Mouse (Mus musculus): ENCODE results near the gene Tm7sf2.

Gene Tm7sf2

DNA sequence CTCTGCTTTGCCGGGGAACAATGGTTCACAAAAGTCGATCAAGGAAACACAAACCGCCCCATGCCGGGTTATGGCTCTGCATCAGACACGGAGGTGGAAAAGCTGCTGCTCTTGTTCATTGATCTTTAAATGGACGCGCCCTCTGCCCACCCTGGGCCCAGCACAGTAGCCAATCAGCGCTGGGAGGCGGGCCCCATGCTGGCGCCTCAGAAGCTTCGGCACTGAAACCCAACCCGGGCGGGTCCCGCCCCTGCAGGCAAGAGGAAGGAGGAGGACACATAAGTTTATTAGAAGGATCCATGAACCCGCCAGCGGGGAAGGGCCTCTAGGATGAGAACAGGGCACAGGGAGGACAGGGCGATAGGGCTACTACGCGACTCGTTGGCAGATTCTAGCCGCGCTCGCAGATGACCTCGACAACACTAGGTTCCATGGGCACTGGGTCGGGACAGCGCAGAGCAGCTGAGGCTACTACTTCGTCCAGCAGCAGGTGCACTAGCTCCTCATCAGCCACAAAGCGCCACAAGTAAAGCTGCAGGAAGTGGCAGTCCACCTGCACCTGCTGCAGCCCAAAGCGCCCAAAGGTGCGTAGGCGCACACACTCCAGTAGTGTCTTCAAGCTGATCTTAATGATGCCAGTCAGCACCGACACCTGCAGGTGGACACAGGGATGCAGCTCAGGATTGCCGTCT lies at the start of gene Tm7sf2:
TSS of gene Tm7sf2 (minus strand) at position 650 of the 692 bp plus-strand sequence.
- peak; percentile 93 for DNase-seq (ENCODE audit: low spot score)

DNA sequence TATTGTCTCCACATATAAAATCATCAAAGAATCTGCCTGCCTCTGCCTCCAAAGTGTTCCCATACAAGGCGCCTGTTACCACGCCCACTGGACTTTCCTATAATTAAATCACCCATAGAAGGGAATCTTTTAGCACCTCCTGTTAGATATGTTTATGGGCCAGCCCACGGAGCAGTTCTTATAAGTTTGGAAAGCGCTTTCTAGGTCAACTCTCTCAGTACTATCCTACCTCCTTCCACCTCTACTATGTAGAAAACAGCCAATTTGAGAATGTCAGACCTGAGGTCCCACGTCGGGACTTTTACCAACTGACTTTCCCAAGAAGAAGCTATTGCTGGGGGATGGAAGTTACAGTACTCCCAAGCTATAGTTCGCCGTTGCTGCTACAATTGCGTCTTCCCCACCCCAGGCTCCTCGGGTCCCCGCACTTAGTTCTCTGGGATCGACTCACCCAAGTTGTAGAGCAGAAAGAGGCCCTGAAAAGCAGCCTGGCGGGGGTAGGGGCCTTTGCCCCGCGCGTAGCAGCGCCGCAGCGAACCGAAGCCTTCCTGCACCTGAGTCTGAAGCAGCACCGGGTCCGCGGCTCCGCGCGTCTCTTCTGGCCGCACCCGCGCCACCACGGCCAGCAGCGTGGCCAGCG lies 49.3 kb upstream of the Tm7sf2 start:
- no peak for DNase-seq (ENCODE audit: low spot score)

DNA sequence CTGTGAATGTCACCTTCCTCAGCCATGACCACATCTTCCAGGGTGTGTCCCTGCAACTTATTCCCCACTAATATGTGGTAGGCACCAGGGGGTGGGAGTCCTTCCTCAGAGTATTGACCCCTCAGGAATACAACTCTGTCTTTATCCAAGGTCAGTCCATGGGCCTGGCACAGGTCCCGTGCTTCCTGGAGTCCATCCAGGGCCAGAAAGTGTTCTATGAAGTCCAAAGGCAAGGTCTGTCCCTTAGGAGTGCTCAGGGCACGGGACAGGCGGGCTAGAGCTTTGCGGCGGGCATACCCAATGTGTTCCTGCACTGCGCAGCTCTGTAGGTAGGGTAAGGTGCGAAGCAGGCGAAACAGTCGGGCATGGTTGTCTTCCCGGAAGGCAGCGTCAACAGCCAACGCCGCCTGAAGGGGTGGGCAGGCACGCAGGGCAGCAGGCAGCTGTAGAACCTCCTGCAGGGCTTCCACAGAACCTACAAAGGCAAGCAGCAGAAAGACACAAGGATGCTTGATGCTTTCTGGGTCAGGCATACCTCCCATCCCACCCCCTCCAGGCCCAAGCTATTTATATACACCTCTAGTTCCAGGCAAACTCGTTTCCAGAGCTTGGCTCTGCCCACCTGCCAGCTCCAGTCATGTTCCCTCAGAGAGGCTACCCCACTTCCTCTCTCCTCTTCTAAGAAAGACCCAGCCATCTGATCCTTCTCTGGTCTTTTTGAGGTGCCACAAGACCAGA lies 48.1 kb upstream of the Tm7sf2 start:
- no peak for DNase-seq (ENCODE audit: low spot score)

DNA sequence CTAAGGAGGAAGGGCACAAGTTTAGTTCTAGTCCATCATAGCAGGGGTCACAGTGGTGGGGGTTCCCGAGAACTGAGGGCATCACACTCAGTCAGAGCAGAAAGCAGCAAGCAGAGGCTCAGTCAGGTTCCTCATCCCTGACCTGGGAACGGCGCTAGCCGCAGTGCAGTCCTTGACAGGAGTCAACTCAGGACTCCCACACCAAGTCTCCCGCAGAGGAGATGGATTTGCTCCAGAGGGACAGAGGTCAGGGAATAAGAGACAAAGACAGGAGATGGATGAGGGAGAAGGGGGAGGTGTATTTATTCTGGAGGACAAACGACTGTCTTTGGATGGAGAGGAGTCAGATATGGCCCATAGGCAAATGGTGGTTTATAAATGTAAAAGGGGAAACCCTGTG lies 44.9 kb upstream of the Tm7sf2 start:
- no peak for DNase-seq (ENCODE audit: low spot score)

DNA sequence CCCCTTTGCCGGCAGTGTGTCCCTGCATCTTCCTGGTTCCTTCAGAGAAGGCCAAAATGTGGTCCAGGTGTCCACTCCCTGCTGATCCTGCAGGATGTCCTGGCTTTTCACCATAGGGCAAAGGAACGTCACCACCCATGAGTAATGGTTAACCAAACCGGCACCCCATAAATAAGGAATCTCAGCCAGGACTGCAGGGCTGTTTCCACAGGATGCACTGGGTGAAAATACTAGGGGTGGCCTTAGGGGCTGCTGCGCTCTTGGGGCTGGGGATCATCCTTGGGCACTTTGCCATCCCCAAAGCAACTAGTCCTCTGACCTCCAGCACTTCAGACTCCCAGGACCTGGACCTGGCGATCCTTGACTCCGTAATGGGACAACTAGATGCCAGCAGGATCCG lies 37.4 kb upstream of the Tm7sf2 start, which contains the start of gene Naaladl1:
TSS of gene Naaladl1 (plus strand) at position 197 of the 400 bp plus-strand sequence.
- no peak for DNase-seq (ENCODE audit: low spot score)

DNA sequence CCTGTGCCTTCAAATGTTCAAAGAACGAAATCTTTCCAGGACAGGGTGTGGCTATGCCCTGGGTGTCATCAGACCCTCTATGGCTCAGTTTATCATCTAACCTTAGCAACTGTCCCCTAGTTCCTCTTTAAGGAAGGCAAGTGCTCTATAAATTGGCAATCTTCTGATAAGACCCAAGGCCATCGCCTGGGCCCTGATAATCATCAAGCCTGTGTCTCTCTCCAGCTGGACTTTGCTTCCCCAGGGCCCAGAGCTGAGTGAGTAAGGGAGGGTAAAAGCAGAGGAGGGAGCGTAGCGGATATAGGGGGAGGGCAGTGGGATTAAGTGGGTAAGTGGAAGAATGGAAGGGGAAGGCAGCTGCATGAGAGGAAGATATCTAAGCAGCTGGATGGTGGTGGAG lies 36.3 kb upstream of the Tm7sf2 start:
- no peak for DNase-seq (ENCODE audit: low spot score)

DNA sequence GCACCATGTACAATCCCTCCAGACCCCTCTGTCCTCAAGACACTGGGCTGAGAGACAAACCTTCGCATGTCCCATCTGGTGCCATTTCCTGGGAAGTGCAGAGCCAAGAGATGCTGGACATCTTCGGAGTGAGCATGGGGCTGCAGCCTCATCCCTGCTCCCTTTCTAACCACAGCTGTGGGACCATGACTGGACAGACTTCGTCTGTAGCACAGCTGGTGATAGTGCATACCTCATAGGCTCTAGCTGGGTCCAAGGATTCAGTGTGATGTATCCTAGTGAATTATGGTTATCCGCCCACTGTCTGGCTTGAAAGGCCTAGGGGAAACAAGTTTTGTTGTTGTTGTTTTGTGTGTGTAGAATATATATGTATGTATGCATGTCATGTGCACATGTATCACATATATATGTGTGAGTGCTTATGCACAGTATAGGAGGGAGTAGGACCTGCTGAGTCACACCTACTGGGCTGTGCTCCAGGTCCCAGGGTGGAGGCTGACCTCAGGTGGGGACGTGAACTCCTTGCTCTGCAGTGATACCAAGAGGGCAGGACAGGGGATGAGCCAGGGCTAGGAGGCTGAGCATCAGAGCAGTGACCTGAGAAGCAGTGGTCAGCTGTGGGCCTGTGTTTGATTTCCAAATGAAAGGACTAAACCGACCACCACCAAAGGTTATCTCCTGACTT lies 34.1 kb upstream of the Tm7sf2 start:
- no peak for DNase-seq (ENCODE audit: low spot score)

DNA sequence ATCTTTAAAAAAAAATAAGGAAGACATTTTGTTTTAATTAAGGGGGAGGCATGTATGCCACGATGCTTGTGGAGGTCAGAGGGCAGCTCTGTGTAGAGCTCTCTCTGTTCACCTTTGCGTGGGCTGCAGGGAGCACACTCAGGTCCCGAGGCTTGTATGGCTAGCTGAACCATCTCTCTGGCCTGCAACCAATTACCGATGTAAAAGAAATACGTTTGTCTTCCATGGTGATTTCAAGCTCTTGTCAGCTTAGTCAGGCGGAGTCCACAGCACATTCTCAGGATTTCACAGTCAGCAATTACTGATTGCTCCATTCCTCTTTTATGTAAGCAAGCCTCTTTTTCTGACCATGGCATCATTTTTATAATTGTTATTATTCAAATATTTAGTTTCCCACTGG lies 33.0 kb upstream of the Tm7sf2 start:
- no peak for DNase-seq (ENCODE audit: low spot score)

DNA sequence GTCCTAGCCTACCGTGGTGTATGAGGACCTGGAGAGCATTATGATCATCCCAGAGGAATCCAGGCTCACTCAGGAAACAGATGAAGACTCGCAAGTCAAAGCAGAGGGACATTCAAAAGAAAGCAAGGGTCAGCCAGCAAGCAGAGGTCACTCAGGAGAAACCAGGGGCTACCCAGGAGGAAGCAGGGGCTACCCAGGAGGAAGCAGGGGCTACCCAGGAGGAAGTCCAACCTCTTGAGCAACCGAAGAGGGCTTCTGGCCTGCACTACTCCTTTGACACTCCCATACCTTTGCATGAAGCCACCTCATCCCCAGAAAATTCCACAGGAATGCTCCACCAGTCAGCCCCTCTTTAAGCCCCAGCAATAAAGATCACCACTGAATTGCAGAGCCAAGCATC lies 29.7 kb upstream of the Tm7sf2 start:
- DNase-seq (ENCODE audit: low spot score) = no peak

DNA sequence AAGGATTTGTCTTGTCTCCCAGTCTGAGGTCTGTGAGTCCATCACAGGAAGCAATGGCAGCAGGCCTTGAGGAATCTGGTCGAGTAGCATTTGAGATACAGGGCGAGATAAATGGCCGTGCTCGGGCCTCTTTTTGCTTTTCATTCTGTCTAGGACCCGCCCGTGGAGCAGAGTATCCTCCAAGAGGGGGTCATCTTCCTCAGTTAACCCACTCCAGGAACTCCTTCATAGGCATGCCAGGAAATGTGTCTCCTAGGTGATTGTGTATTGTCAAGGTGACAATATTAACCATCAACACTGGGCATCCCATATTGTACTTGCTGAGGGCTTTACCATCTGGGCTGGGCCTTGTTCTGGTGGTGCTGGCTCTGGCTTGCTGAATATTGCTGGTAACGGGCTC lies 25.9 kb upstream of the Tm7sf2 start, which contains the start of gene AC131692.1:
TSS of gene AC131692.1 (plus strand) at position 301 of the 400 bp plus-strand sequence.
- no peak for DNase-seq (ENCODE audit: low spot score)

DNA sequence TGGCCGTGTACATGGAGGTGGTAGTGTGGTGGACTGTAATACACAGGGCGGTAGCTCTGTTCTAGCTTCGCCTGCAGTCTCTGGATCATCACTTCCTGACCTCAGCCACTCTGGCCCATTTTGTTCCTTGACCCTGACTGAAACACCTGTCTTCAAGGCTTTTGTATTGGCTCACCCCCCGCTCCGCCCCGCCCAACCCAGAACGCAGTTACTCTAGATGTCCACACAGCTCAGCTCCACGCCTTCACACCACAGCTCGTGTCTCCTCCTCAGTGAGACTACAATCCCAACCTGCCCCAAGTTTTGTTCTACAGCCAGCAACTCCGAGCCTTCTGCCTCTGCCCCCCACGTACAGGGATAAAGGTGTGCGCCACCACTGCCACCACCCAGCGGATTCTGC lies 20.7 kb upstream of the Tm7sf2 start:
- no peak for DNase-seq (ENCODE audit: low spot score)

DNA sequence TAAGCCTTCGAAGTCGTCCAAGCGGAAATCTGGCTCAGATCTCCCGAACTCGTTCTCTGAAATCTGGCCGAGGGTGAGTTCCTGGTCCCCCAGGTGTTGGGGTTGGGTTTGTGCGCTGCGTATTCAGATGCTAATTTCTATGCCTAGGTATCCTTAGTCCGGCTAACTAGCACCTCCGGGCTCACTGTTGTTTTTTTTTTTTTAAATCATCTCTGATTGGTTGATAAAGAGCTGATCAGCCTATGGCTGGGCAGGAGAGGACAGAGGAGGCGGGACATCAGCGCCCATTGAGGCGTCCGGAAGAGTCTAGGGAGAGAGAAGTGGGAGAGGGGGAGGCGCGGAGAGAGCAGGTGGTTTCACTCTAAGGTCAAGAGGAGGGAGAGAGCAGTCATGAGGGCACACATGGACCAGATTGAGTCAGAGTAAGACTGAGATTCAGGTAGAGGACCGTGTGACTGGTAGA lies 17.3 kb upstream of the Tm7sf2 start:
- peak; percentile 48 for DNase-seq (ENCODE audit: low spot score)

DNA sequence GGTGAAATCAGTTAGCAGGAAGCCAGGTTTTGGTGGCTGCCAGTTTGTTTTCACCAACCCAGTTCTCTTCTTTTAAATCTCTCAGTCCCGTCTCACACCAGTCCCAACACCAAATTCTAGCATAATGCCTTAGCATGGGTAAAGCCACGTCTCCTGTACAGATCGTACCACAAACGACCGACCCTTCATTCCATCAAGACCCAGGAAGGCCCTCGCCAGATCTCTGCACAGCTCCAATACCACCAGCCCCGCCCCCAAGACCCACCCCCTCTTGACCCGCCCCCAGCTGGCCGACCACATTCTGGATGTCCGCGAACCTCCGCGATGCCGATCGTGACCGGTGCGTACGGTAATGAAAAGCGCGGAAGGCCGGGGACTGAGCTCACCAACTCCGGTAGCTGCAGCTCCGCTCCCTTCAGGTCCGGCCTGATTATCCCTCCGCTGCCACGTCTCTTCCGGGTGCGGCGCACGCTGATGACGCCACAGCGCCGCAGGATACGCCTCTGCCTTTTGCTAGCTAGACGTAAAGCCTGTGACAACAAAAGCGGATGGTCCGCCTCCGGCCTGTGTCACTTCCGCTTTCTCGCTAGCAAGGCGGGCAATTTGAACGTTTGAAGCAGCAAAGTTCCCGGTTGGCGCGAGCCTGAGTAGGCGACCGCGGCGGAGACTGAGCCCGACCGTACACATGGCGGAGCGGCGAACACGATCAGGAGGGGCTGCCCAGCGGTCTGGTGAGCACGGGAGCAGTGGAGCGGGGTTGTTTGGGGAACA lies 16.5 kb upstream of the Tm7sf2 start, which contains the start of the genes Zfpl1 and Cdca5:
TSS of gene Zfpl1 (minus strand) at position 479 of the 771 bp plus-strand sequence.
TSS of gene Cdca5 (plus strand) at position 506 of the 771 bp plus-strand sequence.
- DNase-seq (ENCODE audit: low spot score) = peak; percentile 97

DNA sequence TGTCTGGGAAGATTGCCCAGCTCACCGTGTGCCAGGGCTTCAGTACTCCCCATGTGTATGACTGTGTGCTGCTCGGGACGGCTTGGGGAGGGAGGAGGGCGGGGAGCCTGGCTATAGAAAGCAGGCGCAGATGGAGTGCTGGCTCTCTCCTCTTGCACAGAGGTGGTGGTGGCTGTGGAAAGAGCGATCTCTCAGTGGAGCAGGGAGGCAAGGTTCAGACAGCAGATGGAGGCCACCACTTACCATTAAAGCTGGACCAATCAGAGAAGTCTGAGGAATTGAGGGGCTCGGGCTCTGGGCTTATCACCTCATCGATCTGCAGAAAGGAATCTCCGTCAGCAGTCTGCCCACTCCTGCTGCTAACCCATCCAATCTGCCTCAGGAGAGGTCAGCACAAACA lies 14.0 kb upstream of the Tm7sf2 start, which contains the start of gene Gm28374:
TSS of gene Gm28374 (minus strand) at position 101 of the 400 bp plus-strand sequence.
- DNase-seq (ENCODE audit: low spot score) = no peak

DNA sequence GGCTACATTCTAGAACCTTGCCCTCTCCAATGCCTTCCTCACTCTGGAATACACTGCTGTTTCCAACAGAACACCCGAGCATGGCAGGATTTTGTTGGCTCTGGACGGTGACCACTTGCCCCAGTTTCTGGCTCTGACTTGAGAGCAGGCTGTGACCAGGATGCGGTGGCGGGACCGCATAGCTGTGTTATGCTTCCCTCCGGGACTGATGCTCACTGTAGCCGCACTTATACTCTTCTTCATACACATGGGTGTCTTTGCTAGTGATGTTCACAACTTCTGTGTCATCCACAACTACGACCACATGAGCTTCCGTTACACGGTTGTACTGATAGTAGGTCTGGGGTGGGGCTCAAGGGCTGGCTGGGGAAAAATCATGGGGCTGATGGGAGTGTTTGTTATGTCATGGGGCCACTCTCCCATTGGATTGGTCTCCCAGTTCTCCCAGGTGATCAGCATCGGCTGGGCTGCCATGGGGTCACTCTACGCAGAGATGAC lies 11.9 kb upstream of the Tm7sf2 start, which contains the start of gene Tmem262:
TSS of gene Tmem262 (plus strand) at position 51 of the 498 bp plus-strand sequence.
- no peak for DNase-seq (ENCODE audit: low spot score)

DNA sequence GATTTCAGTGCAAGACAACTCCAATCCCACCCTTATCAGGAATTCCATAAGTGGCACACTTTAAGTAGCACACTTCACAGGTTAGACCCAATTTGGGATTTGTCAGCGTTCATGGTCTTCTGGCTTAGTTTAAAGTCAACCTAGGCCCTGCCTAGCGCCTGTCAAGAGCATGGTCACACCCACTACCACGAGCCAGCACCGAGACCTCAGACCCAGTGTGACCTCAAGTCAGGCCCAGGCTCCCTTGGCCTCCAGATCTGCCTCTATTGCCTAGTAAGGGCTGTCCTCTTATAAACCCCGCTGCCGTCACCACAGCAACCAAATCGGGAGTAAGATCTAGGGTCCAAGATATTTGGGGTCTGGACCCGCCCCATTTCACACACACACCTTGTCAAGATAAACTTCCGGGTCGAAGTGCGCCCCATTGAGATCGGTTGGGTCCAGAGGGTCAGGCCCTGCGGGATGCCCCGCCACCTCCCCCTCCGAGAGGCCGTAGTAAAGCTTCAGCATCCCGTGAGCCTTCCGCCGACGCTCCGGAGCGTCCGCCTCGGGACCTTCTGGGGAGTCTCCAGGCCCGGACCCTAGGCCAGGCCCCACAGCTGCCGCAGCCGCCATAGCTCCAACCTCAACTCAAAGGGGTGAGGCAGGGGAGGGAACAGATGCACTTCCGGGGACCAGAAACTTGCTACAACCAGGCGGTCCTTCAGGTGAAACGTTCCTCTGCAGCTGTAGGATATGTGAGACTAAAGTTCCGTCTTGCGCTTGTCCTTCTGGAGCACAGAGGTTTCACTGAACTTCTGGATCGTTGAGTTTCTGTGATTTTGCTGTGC lies 8.6 kb upstream of the Tm7sf2 start, which contains the start of gene Vps51:
TSS of gene Vps51 (minus strand) at position 668 of the 830 bp plus-strand sequence.
- DNase-seq (ENCODE audit: low spot score) = peak; percentile 90

DNA sequence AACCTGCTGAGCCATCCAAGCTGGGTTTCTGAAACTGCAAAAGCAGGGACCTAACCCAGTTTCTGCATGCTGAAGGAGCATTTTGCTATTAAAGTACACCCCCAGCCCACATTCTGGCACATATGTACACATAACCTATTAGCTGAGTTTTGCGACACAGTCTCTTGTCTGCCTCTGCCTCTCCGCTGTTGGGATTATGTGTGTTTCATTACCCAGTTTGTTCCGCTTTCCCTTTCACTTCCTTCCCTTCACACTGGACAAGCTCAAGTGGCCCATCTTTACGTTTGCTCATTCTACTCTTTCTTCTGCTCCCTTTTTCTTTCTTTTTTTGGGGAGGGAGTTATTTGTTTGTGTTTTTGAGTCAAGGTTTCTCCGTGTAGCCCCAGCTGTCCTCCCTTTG lies 5.7 kb upstream of the Tm7sf2 start:
- DNase-seq (ENCODE audit: low spot score) = no peak

DNA sequence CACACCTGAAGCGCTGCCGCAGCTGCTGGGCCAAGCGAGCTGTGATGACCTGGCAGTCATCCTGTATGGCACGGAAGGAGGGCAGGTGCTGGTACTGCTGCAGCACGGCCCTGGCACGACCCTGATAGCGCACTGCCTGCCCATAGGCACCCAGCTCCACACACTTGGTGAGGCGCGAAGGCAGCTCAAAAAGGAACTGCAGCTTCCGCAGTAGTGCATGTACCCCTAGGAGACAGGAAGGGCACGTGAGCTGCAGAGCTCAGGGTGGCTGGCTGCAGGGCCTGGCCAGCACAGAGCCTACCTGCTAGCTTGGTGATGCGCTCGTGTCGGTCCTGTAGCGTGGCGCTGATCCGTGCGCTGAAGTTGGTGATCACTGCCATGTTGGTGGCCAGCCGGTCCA lies 3.1 kb upstream of the Tm7sf2 start:
- DNase-seq (ENCODE audit: low spot score) = no peak

DNA sequence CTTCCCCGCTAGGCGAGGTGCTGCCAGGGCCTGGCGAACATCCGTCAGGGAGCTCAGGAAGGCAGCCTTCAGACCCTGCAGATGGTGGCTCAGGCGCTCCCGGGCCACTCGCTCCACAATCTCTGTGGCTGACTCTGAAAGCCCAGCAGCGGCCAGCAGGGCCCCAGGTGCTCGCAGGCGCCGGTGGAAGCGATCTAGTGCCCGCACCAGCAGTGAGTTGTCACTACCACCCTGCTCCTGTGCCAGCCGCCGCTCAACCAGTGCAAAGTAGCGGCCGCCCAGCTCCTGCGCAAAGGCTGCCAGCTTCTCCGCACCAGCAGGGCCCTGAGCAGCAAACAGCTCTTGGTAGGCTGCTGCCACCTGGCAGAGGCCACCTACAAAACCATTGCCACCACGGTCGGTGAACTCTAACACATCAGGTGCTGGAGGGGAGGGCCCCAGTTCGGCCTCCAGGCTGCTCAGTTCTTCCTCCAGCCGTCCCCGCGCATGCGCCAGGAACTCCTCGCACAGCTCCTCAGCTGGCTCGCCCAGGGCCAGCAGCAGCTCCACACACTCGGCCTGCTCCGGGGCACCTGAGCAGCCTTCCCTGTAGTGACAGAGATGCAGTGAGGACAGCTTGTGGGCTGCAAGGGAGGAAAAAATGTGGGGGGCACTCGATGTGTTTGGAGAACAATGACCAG lies 2.5 kb upstream of the Tm7sf2 start:
- no peak for DNase-seq (ENCODE audit: low spot score)

Data from lung, postnatal 25 days (tissue).